Mouse (Mus musculus) forebrain, embryonic 14.5 days (tissue): ENCODE data around the gene Iqcd. TPM values are rescaled to one million over a fixed set of nuclear protein-coding genes. Genes with fewer than 3 reads are reported as not detected.

Experiments used
- ATAC-seq: fragments of 200-750 bp; cut with Nextera tagmentation; 2 replicates; pipeline ENCODE4 v1.8.0; 2017; ENCODE audit warnings: mild to moderate bottlenecking, moderate library complexity
- DNase-seq: peaks from one replicate; pipeline ENCODE4 v3.0.0-alpha.2; 2015; ENCODE audit warnings: low spot score
- H3K27ac ChIP-seq: fragments of 300-500 bp; sonication (generic); 2 replicates; pipeline ENCODE4 v1.5.1; 2014; ENCODE audit warnings: low read depth, mild to moderate bottlenecking, control low read depth, low read length, moderate library complexity
- H3K27me3 ChIP-seq: fragments of 300-500 bp; sonication (generic); replicated peaks from 2 replicates; pipeline ENCODE4 v1.6.1; 2014; ENCODE audit warnings: low read length, control low read depth, mixed read lengths; ENCODE audit not compliant: control insufficient read depth, insufficient read depth
- H3K36me3 ChIP-seq: fragments of 300-500 bp; sonication (generic); 2 replicates; pipeline ENCODE4 v1.6.1; 2014; ENCODE audit warnings: low read length, control low read depth; ENCODE audit not compliant: control insufficient read depth, insufficient read depth
- H3K4me1 ChIP-seq: fragments of 300-500 bp; sonication (generic); 2 replicates; pipeline ENCODE4 v1.6.1; 2014; ENCODE audit warnings: antibody characterized with exemption, low read length, control low read depth; ENCODE audit not compliant: control insufficient read depth, insufficient read depth
- H3K4me2 ChIP-seq: fragments of 300-500 bp; sonication (generic); 2 replicates; pipeline ENCODE4 v1.6.1; 2014; ENCODE audit warnings: mild to moderate bottlenecking, control low read depth, low read length
- H3K4me3 ChIP-seq: fragments of 300-500 bp; sonication (generic); 2 replicates; pipeline ENCODE4 v1.5.1; 2014; ENCODE audit warnings: low read depth, low read length, control low read depth
- H3K9ac ChIP-seq: fragments of 300-500 bp; sonication (generic); 2 replicates; pipeline ENCODE4 v1.6.1; 2014; ENCODE audit warnings: mild to moderate bottlenecking, low read length, control low read depth, moderate library complexity
- H3K9me3 ChIP-seq: fragments of 300-500 bp; sonication (generic); replicated peaks from 2 replicates; pipeline ENCODE4 v1.6.1; 2016; ENCODE audit warnings: low read length, control low read depth, mixed read lengths; ENCODE audit not compliant: control insufficient read depth
- WGBS: fragments of 180-500 bp; shearing (Covaris S2); extraction: QIAGEN DNeasy Blood & Tissue Kit; methylation state at CpG from one replicate; pipeline ENCODE4 v1.1.7; 2014; 5-methylcytosine and 5-hydroxymethylcytosine counted together
- polyA plus RNA-seq: library from polyadenylated mRNA; unstranded; fragments of >200 nt; fragmentation: Nextera tagmentation; extraction: Ambion mirVana; gene quantifications from 2 replicates; pipeline ENCODE4 v1.2.1, GENCODE M21; 2014

Gene Iqcd
- polyA plus RNA-seq, 1 experiment from 2014 or later = 2.0 TPM

- DNase-seq (peak; percentile 41), ATAC-seq (no peak)
- Histone ChIP-seq H3K4me1 (peaks cover 24% of the 10 kb centered on the region), H3K4me2 (peak overlapping the region; percentile 12; the same call in 1 of the 2 replicates), H3K9me3 (no peaks in the 10 kb centered on the region), H3K27ac (peak overlapping the region; percentile 39; the same call in 1 of the 2 replicates), H3K9ac (no peak overlapping the region), H3K27me3 (no peaks in the 10 kb centered on the region), H3K4me3 (no peak overlapping the region), H3K36me3 (peaks cover 7% of the 10 kb centered on the region)
- WGBS = 22% methylated on average over 16 of the region's 16 CpGs
Measured at GRCm38 (mm10) chr5:120560616-120561311, 28.1 kb upstream of the Iqcd start.

DNA sequence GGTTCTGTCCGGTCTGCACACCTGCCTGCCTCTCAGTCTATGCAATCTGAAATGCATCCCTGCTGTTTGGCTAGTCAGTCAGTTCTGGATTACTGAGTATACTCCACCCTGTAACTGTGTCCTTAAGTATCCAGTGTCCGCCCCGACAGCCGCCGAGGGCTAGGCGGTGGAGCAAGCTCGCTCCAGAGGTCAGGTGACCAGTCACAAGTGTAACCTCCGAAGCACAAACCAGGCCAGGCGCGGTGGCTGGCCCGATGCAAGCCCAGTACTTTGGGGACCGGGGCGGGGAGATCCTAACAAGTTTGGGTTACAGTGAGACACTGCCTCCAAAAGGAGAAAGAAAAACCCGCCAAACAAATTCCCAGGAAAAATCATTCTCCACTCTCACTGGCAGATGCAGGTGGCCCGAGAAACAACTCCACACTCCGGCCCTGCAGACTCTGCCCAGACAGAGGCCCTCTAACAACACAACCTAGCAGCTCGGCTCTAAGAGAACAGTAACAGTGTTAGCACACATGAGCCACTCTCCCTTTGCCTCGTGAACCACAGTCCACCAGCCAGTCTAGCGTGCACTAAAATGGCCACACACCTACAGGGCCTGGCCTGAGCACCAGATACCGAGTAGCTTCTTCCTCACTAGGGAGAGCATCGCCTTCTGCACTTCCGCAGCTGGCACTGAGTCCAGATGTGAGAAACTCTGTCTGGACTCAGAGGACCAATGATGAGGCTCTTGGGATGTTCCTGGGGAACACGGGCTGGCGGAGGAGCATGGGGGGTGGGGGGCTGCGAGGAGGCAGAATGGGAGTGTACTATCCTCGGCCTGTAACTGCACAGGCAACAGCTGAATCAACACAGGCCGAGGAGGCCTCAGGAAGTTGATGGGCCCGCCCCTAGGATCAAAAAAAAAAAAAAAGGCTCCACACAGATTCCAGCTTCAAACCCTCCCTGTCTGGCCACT is 25.6 kb upstream of the Iqcd start:
- Histone ChIP-seq H3K4me2 (no peak overlapping the region), H3K9ac (no peak overlapping the region), H3K4me3 (no peak overlapping the region), H3K27ac (peak overlapping the region; percentile 63; the same call in 1 of the 2 replicates), H3K9me3 (no peaks in the 10 kb centered on the region), H3K27me3 (no peaks in the 10 kb centered on the region), H3K36me3 (no peaks in the 10 kb centered on the region), H3K4me1 (peaks cover 48% of the 10 kb centered on the region)
- no peak for DNase-seq
- no peak for ATAC-seq
- WGBS = 63% methylated on average over 28 of the region's 28 CpGs

- H3K27ac ChIP-seq = no peak overlapping the region; the same call in 1 of the 2 replicates
- 60% methylated on average over 4 of the region's 4 CpGs for WGBS
- no peak for ATAC-seq
Measured at GRCm38 (mm10) chr5:120563914-120564311, 24.9 kb upstream of the Iqcd start.

GRCm38 (mm10) chr5:120565171-120565905 is 23.5 kb upstream of the Iqcd start:
- Histone ChIP-seq H3K4me1 (peaks cover 63% of the 10 kb centered on the region), H3K27ac (peak overlapping the region; percentile 92), H3K4me3 (no peak overlapping the region), H3K9ac (peak overlapping the region; percentile 33), H3K36me3 (no peaks in the 10 kb centered on the region), H3K9me3 (no peaks in the 10 kb centered on the region), H3K27me3 (no peaks in the 10 kb centered on the region), H3K4me2 (peak overlapping the region; percentile 15)
- WGBS = 15% methylated on average over 15 of the region's 15 CpGs
- ATAC-seq (peak; percentile 47), DNase-seq (no peak)

More at GRCm38 (mm10) chr5:120563914-120564311, 24.9 kb upstream of the Iqcd start:
- Histone ChIP-seq H3K9ac (no peak overlapping the region), H3K4me3 (no peak overlapping the region), H3K4me1 (peaks cover 55% of the 10 kb centered on the region), H3K4me2 (no peak overlapping the region), H3K27me3 (no peaks in the 10 kb centered on the region), H3K36me3 (no peaks in the 10 kb centered on the region), H3K9me3 (no peaks in the 10 kb centered on the region)
- no peak for DNase-seq

DNA sequence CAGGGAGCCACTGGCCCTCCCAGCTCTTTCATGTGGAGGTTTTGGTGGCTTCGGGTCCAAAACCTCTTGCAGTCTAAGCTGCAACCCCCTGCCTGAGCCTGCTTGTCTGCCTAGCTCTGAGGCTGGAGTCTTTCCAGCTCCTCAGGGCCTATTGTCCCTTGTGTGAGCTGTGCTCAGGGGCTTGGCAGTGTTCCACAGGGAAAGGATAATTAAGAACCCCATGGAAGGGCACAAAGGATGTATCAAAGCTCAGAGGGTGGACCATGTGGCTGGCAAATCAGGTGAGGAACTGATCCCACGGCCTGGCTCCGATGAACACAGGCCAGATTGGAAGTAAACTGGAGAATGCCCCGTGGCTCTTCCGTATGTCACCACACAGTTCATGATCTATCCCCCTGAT is 22.7 kb upstream of the Iqcd start:
- Histone ChIP-seq H3K9me3 (no peaks in the 10 kb centered on the region), H3K4me1 (peaks cover 63% of the 10 kb centered on the region), H3K4me2 (peak overlapping the region; percentile 15), H3K4me3 (no peak overlapping the region), H3K27me3 (no peaks in the 10 kb centered on the region), H3K9ac (peak overlapping the region; percentile 33), H3K36me3 (no peaks in the 10 kb centered on the region), H3K27ac (peak overlapping the region; percentile 92)
- ATAC-seq (peak; percentile 81), DNase-seq (peak; percentile 97)
- WGBS = 11% methylated on average over 5 of the region's 5 CpGs

DNA sequence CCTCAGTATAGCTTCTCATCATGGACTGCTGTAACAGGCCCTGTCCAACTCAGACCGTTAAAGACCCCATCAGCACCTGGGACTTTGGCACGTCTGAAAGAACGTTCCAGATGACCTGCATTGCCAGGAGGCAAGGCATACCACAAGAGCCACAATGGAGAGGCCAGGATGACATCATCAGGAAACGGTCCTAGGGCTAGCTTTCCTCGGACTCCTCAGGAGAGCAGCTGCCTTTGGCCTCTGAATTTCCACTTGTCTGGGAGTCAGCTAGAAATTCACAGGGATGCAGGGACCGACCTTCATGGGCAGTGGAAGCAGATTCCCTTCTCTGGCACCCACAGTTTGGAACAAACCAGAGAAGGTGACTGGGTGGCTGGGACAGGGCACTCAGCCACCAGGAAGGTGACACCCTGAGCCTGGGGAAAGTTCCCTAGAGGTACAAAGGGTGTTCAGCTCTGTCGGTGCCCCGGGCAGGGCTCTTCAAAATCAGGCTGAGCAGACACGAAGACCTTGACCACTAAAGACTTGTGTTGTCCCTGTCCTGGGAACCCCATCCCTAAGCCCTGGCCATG is 22.0 kb upstream of the Iqcd start:
- H3K4me2 ChIP-seq = peak overlapping the region; percentile 9; the same call in 1 of the 2 replicates
- H3K27ac ChIP-seq = peak overlapping the region; percentile 92
- DNase-seq (peak; percentile 51), ATAC-seq (0 out of 2 replicates have a peak, but pooled peaks have one; percentile 0)
- peak overlapping the region; percentile 30 for H3K9ac ChIP-seq
- H3K4me3 ChIP-seq = no peak overlapping the region
- H3K27me3 ChIP-seq = no peaks in the 10 kb centered on the region
- WGBS = 32% methylated on average over 9 of the region's 9 CpGs
- no peaks in the 10 kb centered on the region for H3K9me3 ChIP-seq
- H3K4me1 ChIP-seq = peaks cover 62% of the 10 kb centered on the region
- H3K36me3 ChIP-seq = no peaks in the 10 kb centered on the region

GRCm38 (mm10) chr5:120567253-120567701 is 21.5 kb upstream of the Iqcd start:
- H3K9ac ChIP-seq = peak overlapping the region; percentile 30; the same call in 1 of the 2 replicates
- H3K27ac ChIP-seq = peak overlapping the region; percentile 92
- no peaks in the 10 kb centered on the region for H3K27me3 ChIP-seq
- H3K36me3 ChIP-seq = no peaks in the 10 kb centered on the region
- H3K9me3 ChIP-seq = no peaks in the 10 kb centered on the region
- H3K4me1 ChIP-seq = peaks cover 62% of the 10 kb centered on the region
- ATAC-seq = peak; percentile 33
- H3K4me3 ChIP-seq = no peak overlapping the region
- 17% methylated on average over 21 of the region's 21 CpGs for WGBS
- peak; percentile 76 for DNase-seq
- H3K4me2 ChIP-seq = peak overlapping the region; percentile 9; the same call in 1 of the 2 replicates

DNA sequence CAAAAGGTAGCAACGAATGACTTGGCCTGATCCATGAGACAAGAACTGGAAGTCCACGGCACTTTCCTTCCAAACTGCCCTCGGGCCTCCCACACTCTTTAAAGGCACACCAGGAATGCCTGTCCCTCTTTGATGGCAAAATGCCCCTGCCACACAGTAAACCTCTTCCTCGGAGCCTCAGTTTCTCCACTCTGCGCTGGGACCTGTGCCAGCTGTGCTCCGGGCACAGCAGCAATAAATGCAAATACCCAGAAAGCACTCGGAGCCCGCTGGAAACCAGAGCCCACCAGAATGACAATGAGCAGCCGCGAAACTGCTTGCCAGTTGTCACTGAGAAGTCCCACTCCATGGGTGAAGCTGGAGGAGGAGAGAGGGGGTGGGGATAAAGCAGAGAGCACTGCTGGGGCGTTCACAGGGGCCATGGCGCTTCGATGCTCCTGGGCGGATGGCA is 21.0 kb upstream of the Iqcd start:
- ATAC-seq = peak; percentile 37
- no peaks in the 10 kb centered on the region for H3K36me3 ChIP-seq
- 17% methylated on average over 14 of the region's 14 CpGs for WGBS
- H3K4me3 ChIP-seq = no peak overlapping the region
- DNase-seq = peak; percentile 75
- no peaks in the 10 kb centered on the region for H3K27me3 ChIP-seq
- peak overlapping the region; percentile 33; the same call in 1 of the 2 replicates for H3K9ac ChIP-seq
- peaks cover 60% of the 10 kb centered on the region for H3K4me1 ChIP-seq
- H3K4me2 ChIP-seq = peak overlapping the region; percentile 9; the same call in 1 of the 2 replicates
- no peaks in the 10 kb centered on the region for H3K9me3 ChIP-seq
- peak overlapping the region; percentile 92 for H3K27ac ChIP-seq
